Mouse (Mus musculus): ENCODE results near the gene Abl1. TPM values are rescaled to one million over a fixed set of nuclear protein-coding genes. Genes with fewer than 3 reads are reported as not detected.
A peak's percentile ranks its signal among the peaks of the same experiment; 100 is the strongest.

The Abl1 gene
- total RNA-seq, 2 experiments from 2014 or later: 35.5 to 43.7 TPM

GRCm38 (mm10) chr2:31806639-31807382 lies 118.6 kb downstream of the Abl1 start:
- no peak for DNase-seq (ENCODE audit: low spot score in 2 of 2)
- intact Hi-C loops (cut with DNase I): no loop called here

- intact Hi-C loops (cut with DNase I): no loop called here
- no peak for DNase-seq (ENCODE audit: low spot score in 2 of 2)
Measured at GRCm38 (mm10) chr2:31808410-31809357, 120.5 kb downstream of the Abl1 start.

DNA sequence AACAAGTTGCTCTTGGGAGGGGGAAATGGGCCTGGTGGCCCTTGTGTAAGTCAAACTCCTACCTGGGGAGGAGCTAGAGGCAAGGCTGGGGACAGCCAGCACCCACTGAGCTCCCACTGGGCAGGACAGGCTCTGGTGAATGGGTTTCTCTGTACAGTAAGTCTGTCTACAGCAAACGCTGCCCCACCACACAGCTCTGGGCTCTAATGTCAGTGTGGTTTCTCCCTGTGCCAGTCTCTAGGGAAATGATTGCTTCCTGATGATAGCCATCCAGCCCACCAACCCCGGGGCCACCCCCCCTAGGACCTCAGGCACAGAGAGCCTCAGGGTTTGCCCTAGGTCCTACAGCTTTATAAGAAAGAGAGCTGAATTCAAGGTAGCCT lies 121.2 kb downstream of the Abl1 start:
- no peak for DNase-seq (ENCODE audit: low spot score in 2 of 2)
- intact Hi-C loops (cut with DNase I): no loop called here

GRCm38 (mm10) chr2:31810444-31810843 lies 122.3 kb downstream of the Abl1 start, which contains the start of gene Qrfp:
Gene Qrfp, minus strand, starts transcription at chr2:31810580.
- no peak for DNase-seq (ENCODE audit: low spot score in 2 of 2)
- intact Hi-C loops (cut with DNase I): no loop called here

DNA sequence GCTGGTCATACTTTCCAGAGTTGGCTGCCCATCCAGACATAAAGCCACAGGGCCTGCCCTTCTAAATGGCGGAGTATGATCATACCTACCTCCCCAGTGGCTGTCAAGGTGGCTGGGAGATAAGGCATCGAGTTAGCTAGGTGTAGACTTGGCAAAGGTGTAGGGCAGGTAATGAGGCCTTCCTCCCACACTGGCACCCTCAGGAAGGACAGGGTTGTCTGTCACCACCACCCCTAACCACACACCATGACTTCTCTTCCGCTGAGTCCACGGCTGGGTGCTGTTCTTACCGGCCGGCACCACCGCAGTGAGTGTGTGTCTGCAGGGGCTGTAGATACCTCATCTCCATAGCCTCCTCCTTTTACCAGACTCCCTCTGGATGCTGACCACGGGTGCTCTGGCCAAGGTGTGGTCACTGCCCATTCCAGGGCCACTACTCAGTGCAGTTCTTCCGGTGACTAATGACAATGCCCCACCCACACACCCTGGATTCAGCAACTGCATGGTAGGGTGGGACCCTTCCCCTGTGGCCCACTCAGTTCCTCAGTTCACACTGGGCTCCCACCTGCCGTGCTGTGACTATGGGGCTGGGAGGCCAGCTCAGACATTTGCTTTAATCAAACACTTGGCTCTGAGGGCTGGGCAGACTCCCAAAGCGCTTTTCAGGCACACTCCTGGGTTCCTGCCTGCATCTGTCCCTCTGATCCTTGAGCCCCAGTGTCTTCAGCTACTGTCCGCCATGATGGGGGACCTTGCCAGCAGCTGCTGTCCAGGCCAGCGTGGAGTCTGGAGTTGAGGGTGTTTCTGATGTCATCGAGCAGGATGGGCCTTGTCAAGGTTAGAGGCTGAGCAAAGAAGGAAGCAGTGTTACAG lies 123.1 kb downstream of the Abl1 start:
- DNase-seq (ENCODE audit: low spot score in 2 of 2): no peak
- intact Hi-C loops (cut with DNase I): no loop called here

GRCm38 (mm10) chr2:31813641-31814040 lies 125.5 kb downstream of the Abl1 start:
- intact Hi-C loops (cut with DNase I): loop anchor here (2.0 kb wide), 1 partner anchor 71 kb away; no protein-coding TSS in a partner anchor
- no peak for DNase-seq (ENCODE audit: low spot score in 2 of 2)

- intact Hi-C loops (cut with DNase I): loop anchor here (1.0 to 2.0 kb wide), 2 partner anchors 70 to 99 kb away; no protein-coding TSS in a partner anchor
- peak; percentile 50 to 83 for DNase-seq (ENCODE audit: low spot score in 2 of 2)
Measured at GRCm38 (mm10) chr2:31814699-31815098, 126.5 kb downstream of the Abl1 start.

GRCm38 (mm10) chr2:31815367-31815766 lies 127.2 kb downstream of the Abl1 start:
- DNase-seq (ENCODE audit: low spot score in 2 of 2): peak; percentile 60 to 64
- intact Hi-C loops (cut with DNase I): loop anchor here (1.0 to 2.0 kb wide), 2 partner anchors 69 to 98 kb away; no protein-coding TSS in a partner anchor

DNA sequence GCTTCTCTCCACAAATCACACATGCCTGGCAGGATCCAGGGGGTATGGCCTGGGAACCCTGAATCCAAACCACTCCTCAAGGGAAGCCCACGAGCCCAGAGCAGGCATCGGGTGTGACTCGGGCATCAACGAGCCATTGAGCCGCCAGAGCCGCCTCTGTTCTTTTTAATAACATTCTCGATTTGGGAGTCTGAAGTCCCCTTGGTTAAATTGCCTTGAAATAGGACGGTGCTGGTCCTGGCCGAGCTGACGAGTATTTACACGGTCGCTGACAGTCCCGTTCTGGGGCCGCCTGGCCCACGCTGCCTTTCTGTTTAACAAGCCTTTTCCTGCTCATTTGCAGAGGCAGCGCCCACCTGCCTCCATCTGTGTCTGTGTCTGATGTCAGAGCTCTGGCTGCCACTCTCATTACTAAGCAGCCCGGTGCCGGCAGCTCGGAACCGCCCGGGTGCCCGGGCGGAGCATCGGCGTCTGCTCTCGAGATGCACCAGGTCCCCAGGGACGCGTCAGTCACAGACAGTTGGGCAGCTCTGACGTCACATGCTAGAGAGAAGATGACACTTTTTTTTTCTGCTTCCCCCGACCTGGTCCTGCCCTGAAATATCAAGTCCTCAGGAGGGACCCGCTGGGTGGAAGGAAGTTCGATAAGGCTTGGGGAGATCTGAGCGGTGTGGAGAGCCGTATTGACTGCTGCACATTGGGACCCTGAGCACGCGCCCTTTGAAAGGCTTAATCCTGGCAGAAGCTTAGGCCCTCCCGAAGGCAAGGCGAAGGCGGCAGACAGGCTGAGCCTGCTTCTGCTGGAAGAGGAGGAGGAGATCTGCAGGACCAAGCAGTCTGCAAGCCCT lies 134.6 kb downstream of the Abl1 start:
- intact Hi-C loops (cut with DNase I): no loop called here

DNA sequence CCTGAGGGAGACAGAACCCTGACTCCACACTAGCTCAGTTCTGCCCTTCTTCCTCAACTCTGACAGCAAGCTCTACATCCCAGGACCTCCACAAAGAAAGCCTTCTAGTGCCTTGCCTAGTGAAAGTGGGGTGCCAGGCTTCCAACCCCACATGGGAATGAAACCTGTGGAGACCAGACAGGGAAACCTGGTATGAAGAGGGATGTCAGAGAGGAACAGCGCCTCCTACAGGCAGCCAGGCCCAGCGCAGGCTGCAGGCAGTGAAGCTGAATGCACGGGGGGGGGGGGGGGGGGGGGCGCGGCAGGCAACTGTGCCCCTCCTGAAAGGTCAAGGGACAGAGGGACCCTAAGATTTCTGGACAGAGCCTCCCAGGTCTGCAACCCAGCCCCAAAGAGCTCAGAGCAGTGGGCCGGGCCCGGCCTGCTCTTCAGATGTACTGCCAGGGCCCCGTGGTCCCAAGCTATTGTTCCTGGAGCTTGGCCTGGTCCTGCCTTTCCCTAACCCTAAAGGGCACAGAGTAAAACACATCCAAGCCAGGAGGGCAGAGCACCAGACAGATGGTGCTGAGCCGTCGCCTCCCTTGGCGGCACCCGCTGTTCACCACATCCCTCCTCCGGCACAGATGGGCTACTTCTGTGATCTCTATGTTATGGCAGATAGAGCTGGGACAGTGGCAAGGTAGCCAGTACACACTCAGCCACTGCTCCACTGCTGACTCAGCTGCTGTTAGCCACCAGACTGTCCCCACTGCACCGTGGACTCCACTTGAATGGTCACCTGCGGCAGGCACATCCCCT lies 136.0 kb downstream of the Abl1 start:
- intact Hi-C loops (cut with DNase I): no loop called here
- DNase-seq (ENCODE audit: low spot score in 2 of 2): peak in 1 of 2 experiments; percentile 33

More for the DNA sequence above, 134.6 kb downstream of the Abl1 start:
- DNase-seq (ENCODE audit: low spot score in 2 of 2): peak; percentile 77 to 94

DNA sequence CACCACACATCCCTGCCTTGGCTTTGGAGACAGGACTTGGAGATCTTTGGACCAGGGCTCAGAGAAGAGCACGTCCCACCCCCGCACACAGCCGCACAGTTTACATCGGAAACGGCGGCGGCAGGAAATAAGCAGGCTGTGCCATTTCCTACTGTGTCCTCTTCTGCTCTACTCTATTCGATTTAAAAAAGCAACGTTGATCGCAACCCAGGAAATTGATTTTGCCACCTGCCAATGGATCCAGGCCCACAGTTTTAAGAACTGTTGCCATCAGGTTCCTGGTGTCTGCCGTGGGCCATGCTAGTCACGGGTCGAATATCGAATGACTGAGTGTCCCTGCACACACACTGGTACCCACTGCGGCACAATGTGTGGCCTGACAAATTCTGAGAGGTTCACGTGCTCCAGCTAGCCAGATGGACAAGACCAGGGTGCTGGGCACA lies 137.3 kb downstream of the Abl1 start:
- intact Hi-C loops (cut with DNase I): no loop called here
- DNase-seq (ENCODE audit: low spot score in 2 of 2): no peak

DNA sequence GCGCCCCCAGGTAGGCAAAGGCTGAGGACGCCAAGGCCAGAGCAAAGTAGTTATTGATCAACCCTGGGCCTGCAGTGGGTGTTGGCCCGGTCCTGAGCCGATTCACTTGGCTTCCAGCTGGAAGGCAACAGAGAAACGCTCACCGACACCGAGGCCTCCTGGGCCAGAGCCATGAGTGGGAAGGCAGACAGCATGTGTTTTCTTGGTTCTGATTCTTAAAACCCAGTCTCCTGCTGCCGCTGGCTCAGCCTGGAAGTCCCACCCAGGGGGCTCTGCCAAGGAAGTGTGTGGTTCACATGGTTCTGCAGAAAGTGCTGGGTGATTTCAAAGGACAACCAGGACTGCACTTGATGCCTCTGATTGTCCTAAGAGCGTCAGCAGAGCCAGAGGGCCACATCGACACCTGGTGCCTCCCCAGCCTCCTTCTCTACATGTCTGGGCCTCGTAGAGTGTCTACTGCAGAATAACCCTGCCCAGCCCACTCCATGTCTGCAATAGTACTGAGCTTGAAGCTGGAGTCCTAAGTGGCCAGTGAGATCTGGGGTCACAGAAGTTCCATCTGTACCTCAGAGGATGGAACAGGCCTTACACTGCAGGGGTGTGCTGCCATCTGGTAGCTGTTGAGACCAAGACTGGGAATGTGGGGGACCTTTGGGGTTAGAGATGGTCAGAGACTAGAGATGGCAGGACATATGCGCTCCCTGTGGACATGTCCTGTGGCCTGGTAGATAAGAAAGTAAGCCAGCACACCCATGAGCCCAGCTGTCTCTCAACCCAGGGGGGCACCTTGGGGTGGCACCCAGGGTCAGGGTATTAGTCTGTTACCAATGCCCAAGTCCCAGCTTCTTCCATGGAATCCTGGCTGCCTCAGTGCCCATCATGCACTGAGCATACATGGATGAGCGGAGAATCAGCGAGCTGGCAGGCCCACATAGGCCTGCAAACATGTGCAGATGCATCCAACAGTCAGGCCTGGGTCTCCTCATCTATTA lies 138.2 kb downstream of the Abl1 start:
- DNase-seq (ENCODE audit: low spot score in 2 of 2): peak in 1 of 2 experiments; percentile 64

DNA sequence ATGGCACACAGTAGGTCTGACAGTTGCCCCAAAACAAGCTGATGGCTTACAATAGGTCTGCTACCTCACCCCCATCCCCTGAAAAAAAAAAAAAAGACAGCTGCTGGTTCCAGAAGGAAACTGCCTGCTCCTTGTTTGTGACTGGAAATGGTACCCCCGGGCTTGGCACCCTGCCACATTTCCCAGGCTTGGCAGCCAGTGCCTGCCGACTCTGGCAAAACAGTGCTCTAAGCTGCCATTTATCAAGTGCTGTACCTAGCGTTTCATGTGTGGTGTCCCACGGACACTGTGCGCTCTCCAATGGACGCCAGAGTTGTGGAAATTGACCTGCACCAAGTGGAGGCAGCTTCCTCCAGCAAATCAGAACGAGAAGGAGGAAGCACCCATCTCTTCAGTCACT lies 139.7 kb downstream of the Abl1 start:
- DNase-seq (ENCODE audit: low spot score in 2 of 2): peak; percentile 62 to 64
- intact Hi-C loops (cut with DNase I): no loop called here

More for the DNA sequence above, 138.2 kb downstream of the Abl1 start:
- intact Hi-C loops (cut with DNase I): no loop called here

DNA sequence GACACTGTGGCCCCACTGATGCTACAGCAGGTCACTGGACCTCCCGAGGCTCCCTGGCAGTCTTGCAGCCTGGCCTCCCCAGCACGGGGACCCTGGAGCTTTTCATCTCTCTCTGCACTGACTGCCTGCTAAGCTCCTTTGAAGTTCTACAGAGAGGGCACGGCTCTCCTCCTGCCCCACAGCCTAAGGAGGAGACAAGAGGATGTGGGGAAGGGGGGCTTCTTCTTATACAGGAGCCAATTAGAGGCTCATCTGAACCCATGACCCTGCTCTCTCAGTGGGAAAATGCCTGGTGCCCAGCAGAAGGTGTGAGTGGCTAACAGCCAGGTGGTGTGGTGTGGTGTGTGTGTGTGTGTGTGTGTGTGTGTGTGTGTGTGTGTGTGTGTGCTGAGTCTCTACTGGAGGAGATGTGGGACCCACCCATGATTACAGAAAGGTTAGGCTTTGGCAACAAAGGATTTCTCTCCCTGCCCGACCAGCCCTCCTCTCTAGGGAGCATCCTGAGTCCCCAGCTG lies 140.2 kb downstream of the Abl1 start:
- no peak for DNase-seq (ENCODE audit: low spot score in 2 of 2)
- intact Hi-C loops (cut with DNase I): no loop called here

DNA sequence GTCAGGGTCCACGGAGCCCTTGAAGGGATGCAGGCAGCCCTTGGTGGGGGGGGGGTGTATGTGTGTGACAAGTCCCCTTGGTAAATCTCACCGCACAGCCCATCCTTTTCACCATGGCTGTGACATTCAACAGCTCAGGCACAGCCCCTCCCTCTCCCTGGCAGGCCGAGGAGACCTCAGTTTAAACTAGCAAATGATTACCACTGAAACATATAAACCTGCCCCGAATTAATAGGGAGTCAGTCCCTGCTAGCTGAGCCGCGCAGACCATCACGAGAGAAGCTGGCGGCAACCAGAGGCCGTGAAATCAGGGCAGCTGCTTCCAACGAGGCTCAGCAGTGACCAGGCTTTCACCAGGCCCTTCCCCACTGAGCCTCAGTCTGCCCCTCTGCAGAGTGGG lies 147.9 kb downstream of the Abl1 start:
- no peak for DNase-seq (ENCODE audit: low spot score in 2 of 2)
- intact Hi-C loops (cut with DNase I): no loop called here

- no peak for DNase-seq (ENCODE audit: low spot score in 2 of 2)
- intact Hi-C loops (cut with DNase I): no loop called here
Measured at GRCm38 (mm10) chr2:31836985-31837384, 148.8 kb downstream of the Abl1 start.
